Mouse (Mus musculus): ENCODE measurements at regions not wholly inside any gene's neighbourhood (a gene's known extent, or its start where the extent isn't known, plus 50 kb on each side); places are given as distances from the start of the nearest gene placed in this dataset.
A peak's percentile ranks its signal among the peaks of the same experiment; 100 is the strongest.

GRCm38 (mm10) chr15:52161089-52161442 lies 1723.6 kb upstream of the Gm7489 start:
- H3K9me3 ChIP-seq (ENCODE audit: control insufficient read depth, low read length), result no peaks in the 10 kb centered on the region
- DNase-seq (ENCODE audit: low spot score), result peak; percentile 14
- WGBS, result 7% methylated on average over 3 of the region's 3 CpGs

DNA sequence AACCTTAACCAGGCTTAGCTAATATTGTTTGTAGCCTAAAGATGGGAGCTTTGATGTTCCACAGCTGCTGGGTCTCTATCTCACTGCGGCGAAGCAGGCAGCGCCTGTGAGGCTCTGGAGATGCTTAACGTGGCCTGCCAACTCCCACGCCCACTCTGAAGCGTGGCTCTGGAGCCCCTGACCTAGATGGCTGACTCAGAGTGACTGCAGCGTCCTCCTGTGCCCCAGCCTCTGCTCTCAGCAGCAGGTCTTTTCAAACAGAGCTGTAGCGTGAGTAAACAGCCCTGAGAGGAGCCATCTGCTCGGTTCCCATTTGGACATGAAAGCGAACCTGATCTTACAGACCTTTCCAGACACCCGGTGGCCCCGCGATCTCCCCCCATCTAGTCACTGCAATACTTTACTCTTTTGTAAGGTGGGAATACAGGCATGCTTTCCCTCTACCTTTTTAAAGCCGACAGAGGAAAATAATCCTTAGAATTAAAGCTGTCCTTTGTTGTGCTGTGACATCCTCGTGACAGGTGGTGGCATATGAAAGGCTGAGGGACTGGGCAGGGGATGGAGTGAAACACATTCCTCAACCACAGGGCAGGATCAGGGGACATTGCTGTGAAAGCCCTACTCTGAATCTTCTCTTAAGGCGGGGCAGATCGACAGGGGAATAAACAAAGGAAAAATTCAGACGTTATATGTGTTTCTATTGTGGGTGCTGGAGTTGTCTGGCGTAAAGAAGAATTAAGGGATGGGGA lies 1723.0 kb upstream of the Gm7489 start:
- Histone ChIP-seq H3K9me3 (ENCODE audit: control insufficient read depth, low read length) (no peaks in the 10 kb centered on the region), H3K4me2 (ENCODE audit: low read depth, low read length) (peak overlapping the region; percentile 23), H3K9ac (ENCODE audit: low read depth, low read length) (peak overlapping the region; percentile 15; the same call in 1 of the 2 replicates), H3K4me1 (ENCODE audit: control insufficient read depth, insufficient read depth, low read length) (peaks cover 7% of the 10 kb centered on the region; the same call in 1 of the 2 replicates), H3K4me3 (ENCODE audit: low read depth, low read length) (no peak overlapping the region), H3K27me3 (replicated peaks; ENCODE audit: control insufficient read depth, insufficient read depth, low read length) (no peaks in the 10 kb centered on the region), H3K27ac (replicated peaks; ENCODE audit: low read depth, low read length) (no peak overlapping the region), H3K36me3 (ENCODE audit: control insufficient read depth, insufficient read depth, low read length) (no peaks in the 10 kb centered on the region)
- DNase-seq (ENCODE audit: low spot score), result peak; percentile 55
- ATAC-seq (ENCODE audit: low read depth), result peak; percentile 70
- 25% methylated on average over 19 of the region's 19 CpGs for WGBS

More at GRCm38 (mm10) chr15:52161089-52161442, 1723.6 kb upstream of the Gm7489 start:
- Histone ChIP-seq H3K27me3 (replicated peaks; ENCODE audit: control insufficient read depth, insufficient read depth, low read length) (no peaks in the 10 kb centered on the region), H3K27ac (replicated peaks; ENCODE audit: low read depth, low read length) (no peak overlapping the region), H3K36me3 (ENCODE audit: control insufficient read depth, insufficient read depth, low read length) (no peaks in the 10 kb centered on the region), H3K9ac (ENCODE audit: low read depth, low read length) (no peak overlapping the region), H3K4me1 (ENCODE audit: control insufficient read depth, insufficient read depth, low read length) (peaks cover 7% of the 10 kb centered on the region; the same call in 1 of the 2 replicates), H3K4me3 (ENCODE audit: low read depth, low read length) (no peak overlapping the region), H3K4me2 (ENCODE audit: low read depth, low read length) (no peak overlapping the region)
- peak; percentile 42 for ATAC-seq (ENCODE audit: low read depth)

- Histone ChIP-seq H3K4me3 (ENCODE audit: low read depth, low read length) (no peak overlapping the region), H3K4me2 (ENCODE audit: low read depth, low read length) (no peak overlapping the region), H3K27ac (replicated peaks; ENCODE audit: low read depth, low read length) (no peak overlapping the region), H3K9ac (ENCODE audit: low read depth, low read length) (no peak overlapping the region), H3K4me1 (ENCODE audit: control insufficient read depth, insufficient read depth, low read length) (no peaks in the 10 kb centered on the region), H3K9me3 (ENCODE audit: control insufficient read depth, low read length) (no peaks in the 10 kb centered on the region), H3K36me3 (ENCODE audit: control insufficient read depth, insufficient read depth, low read length) (no peaks in the 10 kb centered on the region), H3K27me3 (replicated peaks; ENCODE audit: control insufficient read depth, insufficient read depth, low read length) (no peaks in the 10 kb centered on the region)
- no peak for ATAC-seq (ENCODE audit: low read depth)
- no peak for DNase-seq (ENCODE audit: low spot score)
- WGBS, result 82% methylated on average over 4 of the region's 4 CpGs
These were observed 1718.6 kb upstream of the Gm7489 start for GRCm38 (mm10) chr15:52166144-52166543.

- Histone ChIP-seq H3K27ac (replicated peaks; ENCODE audit: low read depth, low read length) (no peak overlapping the region), H3K4me1 (ENCODE audit: control insufficient read depth, insufficient read depth, low read length) (no peaks in the 10 kb centered on the region), H3K36me3 (ENCODE audit: control insufficient read depth, insufficient read depth, low read length) (no peaks in the 10 kb centered on the region), H3K4me3 (ENCODE audit: low read depth, low read length) (no peak overlapping the region), H3K4me2 (ENCODE audit: low read depth, low read length) (no peak overlapping the region), H3K9me3 (ENCODE audit: control insufficient read depth, low read length) (no peaks in the 10 kb centered on the region), H3K9ac (ENCODE audit: low read depth, low read length) (no peak overlapping the region), H3K27me3 (replicated peaks; ENCODE audit: control insufficient read depth, insufficient read depth, low read length) (no peaks in the 10 kb centered on the region)
- DNase-seq (ENCODE audit: low spot score) (no peak), ATAC-seq (ENCODE audit: low read depth) (no peak)
- 73% methylated on average over 10 of the region's 10 CpGs for WGBS
These were observed 1717.9 kb upstream of the Gm7489 start for GRCm38 (mm10) chr15:52166595-52167443.

- no peak overlapping the region for H3K9ac ChIP-seq (ENCODE audit: low read depth, low read length)
- no peaks in the 10 kb centered on the region for H3K4me1 ChIP-seq (ENCODE audit: control insufficient read depth, insufficient read depth, low read length)
- H3K4me3 ChIP-seq (ENCODE audit: low read depth, low read length), result no peak overlapping the region
- H3K36me3 ChIP-seq (ENCODE audit: control insufficient read depth, insufficient read depth, low read length), result no peaks in the 10 kb centered on the region
- H3K9me3 ChIP-seq (ENCODE audit: control insufficient read depth, low read length), result no peaks in the 10 kb centered on the region
- H3K27ac ChIP-seq (replicated peaks; ENCODE audit: low read depth, low read length), result no peak overlapping the region
- 73% methylated on average over 5 of the region's 5 CpGs for WGBS
- H3K27me3 ChIP-seq (replicated peaks; ENCODE audit: control insufficient read depth, insufficient read depth, low read length), result no peaks in the 10 kb centered on the region
- DNase-seq (ENCODE audit: low spot score), result no peak
- no peak for ATAC-seq (ENCODE audit: low read depth)
- no peak overlapping the region for H3K4me2 ChIP-seq (ENCODE audit: low read depth, low read length)
These were observed 1716.9 kb upstream of the Gm7489 start for GRCm38 (mm10) chr15:52167811-52168210.

DNA sequence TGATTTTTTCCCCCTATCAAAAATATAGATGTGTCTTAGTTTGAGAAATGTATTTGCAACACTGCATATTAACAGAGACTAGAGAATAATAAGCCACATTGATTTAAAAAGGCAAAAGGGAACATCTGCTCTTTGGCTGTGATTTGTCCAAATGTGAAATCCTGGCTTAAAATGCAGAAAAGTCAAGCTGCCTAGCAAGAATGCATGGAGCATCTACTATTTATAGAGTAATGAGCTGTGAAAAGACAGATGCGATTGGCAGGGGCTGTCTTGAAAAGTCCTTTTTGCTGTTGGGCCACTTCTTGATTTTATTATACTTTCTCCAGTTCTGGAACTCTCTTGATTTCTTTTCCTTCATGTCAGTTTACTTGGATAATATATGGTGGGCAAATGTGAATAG lies 1707.8 kb upstream of the Gm7489 start:
- H3K4me1 ChIP-seq (ENCODE audit: control insufficient read depth, insufficient read depth, low read length), result no peaks in the 10 kb centered on the region
- H3K4me2 ChIP-seq (ENCODE audit: low read depth, low read length), result no peak overlapping the region
- no peak overlapping the region for H3K27ac ChIP-seq (replicated peaks; ENCODE audit: low read depth, low read length)
- DNase-seq (ENCODE audit: low spot score) (no peak), ATAC-seq (ENCODE audit: low read depth) (no peak)
- no peaks in the 10 kb centered on the region for H3K36me3 ChIP-seq (ENCODE audit: control insufficient read depth, insufficient read depth, low read length)
- no peaks in the 10 kb centered on the region for H3K9me3 ChIP-seq (ENCODE audit: control insufficient read depth, low read length)
- no peak overlapping the region for H3K9ac ChIP-seq (ENCODE audit: low read depth, low read length)
- H3K27me3 ChIP-seq (replicated peaks; ENCODE audit: control insufficient read depth, insufficient read depth, low read length), result no peaks in the 10 kb centered on the region
- H3K4me3 ChIP-seq (ENCODE audit: low read depth, low read length), result no peak overlapping the region
- WGBS, result 76% methylated on average over 1 of the region's 1 CpGs

GRCm38 (mm10) chr15:52178668-52179067 lies 1706.0 kb upstream of the Gm7489 start:
- no peaks in the 10 kb centered on the region for H3K27me3 ChIP-seq (replicated peaks; ENCODE audit: control insufficient read depth, insufficient read depth, low read length)
- H3K27ac ChIP-seq (replicated peaks; ENCODE audit: low read depth, low read length), result no peak overlapping the region
- H3K9me3 ChIP-seq (ENCODE audit: control insufficient read depth, low read length), result no peaks in the 10 kb centered on the region
- H3K4me1 ChIP-seq (ENCODE audit: control insufficient read depth, insufficient read depth, low read length), result no peaks in the 10 kb centered on the region
- no peak for ATAC-seq (ENCODE audit: low read depth)
- no peak overlapping the region for H3K4me3 ChIP-seq (ENCODE audit: low read depth, low read length)
- H3K9ac ChIP-seq (ENCODE audit: low read depth, low read length), result no peak overlapping the region
- H3K36me3 ChIP-seq (ENCODE audit: control insufficient read depth, insufficient read depth, low read length), result no peaks in the 10 kb centered on the region
- no peak overlapping the region for H3K4me2 ChIP-seq (ENCODE audit: low read depth, low read length)
- DNase-seq (ENCODE audit: low spot score), result no peak
- 75% methylated on average over 3 of the region's 3 CpGs for WGBS

DNA sequence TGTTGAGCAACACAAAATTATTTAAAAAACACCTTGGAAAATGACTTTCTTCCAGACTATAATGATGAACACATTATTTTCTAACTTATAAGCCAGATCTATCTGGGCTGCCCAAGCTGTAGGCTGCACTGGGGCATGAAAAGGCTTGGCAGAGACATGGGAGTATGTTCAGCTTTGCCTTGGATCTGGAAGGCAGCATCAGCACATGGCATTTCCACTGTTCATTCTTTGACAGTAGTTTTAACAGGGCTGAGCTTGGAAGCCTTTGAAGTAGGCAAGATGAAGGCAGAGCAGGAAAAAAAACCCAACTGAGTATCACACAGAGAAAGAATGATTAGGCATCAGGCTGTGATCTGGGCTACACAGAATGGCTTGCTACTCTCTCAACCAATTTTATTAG lies 1705.3 kb upstream of the Gm7489 start:
- H3K9me3 ChIP-seq (ENCODE audit: control insufficient read depth, low read length), result no peaks in the 10 kb centered on the region
- no peaks in the 10 kb centered on the region for H3K27me3 ChIP-seq (replicated peaks; ENCODE audit: control insufficient read depth, insufficient read depth, low read length)

More for the DNA sequence above, 1705.3 kb upstream of the Gm7489 start:
- DNase-seq (ENCODE audit: low spot score), result no peak
- no peak for ATAC-seq (ENCODE audit: low read depth)
- no peak overlapping the region for H3K9ac ChIP-seq (ENCODE audit: low read depth, low read length)
- no peak overlapping the region for H3K4me3 ChIP-seq (ENCODE audit: low read depth, low read length)
- no peaks in the 10 kb centered on the region for H3K36me3 ChIP-seq (ENCODE audit: control insufficient read depth, insufficient read depth, low read length)
- no peak overlapping the region for H3K4me2 ChIP-seq (ENCODE audit: low read depth, low read length)
- no peaks in the 10 kb centered on the region for H3K4me1 ChIP-seq (ENCODE audit: control insufficient read depth, insufficient read depth, low read length)
- H3K27ac ChIP-seq (replicated peaks; ENCODE audit: low read depth, low read length), result no peak overlapping the region

All from embryonic facial prominence, embryonic 14.5 days (tissue).